Comparison of ENCODE assay signal across 9 mouse cellular contexts in the genomic region with DNA sequence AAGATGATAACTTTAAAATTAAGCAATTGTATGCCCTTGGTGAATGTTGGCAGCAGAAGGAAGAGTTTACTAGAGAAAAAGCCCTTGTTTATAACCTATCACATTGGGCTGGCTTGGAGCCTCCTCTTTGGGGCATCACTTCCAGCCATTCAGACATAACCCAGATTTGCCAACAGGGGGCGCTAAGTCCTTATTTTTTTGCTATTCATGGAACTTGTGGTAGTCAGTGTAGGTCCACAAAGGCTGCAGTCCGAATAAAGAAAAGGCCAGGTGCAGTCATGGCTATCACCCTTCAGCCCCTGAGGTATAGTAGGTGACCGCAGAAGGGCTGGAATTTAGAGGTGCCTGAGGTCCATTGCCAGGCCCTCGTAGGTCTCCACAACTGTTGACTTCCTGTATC. TPM values are rescaled to one million over a fixed set of nuclear protein-coding genes. Genes with fewer than 3 reads are reported as not detected.
A peak's percentile ranks its signal among the peaks of the same experiment; 100 is the strongest.
DNase-seq lines count a peak whose midpoint lies in the region; ATAC-seq and TF ChIP-seq lines count a peak whose summit lies in the region.
"Had no signal": no experiment of that assay in that cellular context is flagged by ENCODE, and none has a peak within 500 bp of the region (broad histone marks: within the 10 kb centered on the region; RNA-seq: fewer than 3 reads in every experiment).

No protein-coding gene starts in this region.

- no peak overlapping the region for H3K4me2 ChIP-seq in intestine, embryonic 14.5 days (ENCODE audit: low read length)
- no peak overlapping the region for H3K4me2 ChIP-seq in intestine, embryonic 16.5 days (ENCODE audit: low read depth, low read length)
- no peak overlapping the region for H3K4me2 ChIP-seq in hindbrain, embryonic 14.5 days (replicated peaks)

- H3K4me1 ChIP-seq in intestine, embryonic 14.5 days (replicated peaks; ENCODE audit: control insufficient read depth, insufficient read depth, low read length) = peaks cover 13% of the 10 kb centered on the region
- H3K4me1 ChIP-seq in intestine, embryonic 16.5 days (ENCODE audit: control insufficient read depth, insufficient read depth, low read length) = peaks cover 10% of the 10 kb centered on the region; the same call in 1 of the 2 replicates
- H3K4me1 ChIP-seq in cerebellum, adult 2 months (ENCODE audit: control insufficient read depth, insufficient read depth, low read length) = no peaks in the 10 kb centered on the region
- peaks cover 8% of the 10 kb centered on the region for H3K4me1 ChIP-seq in hindbrain, embryonic 14.5 days (replicated peaks; ENCODE audit: control insufficient read depth, insufficient read depth, low read length)

- no peak for ATAC-seq in intestine, embryonic 14.5 days (replicated peaks; ENCODE audit: low FRiP score, low TSS enrichment, low read depth)
- no peak for ATAC-seq in intestine, embryonic 16.5 days
- ATAC-seq in frontal cortex, adult (ENCODE audit: low TSS enrichment) = peak; percentile 86
- ATAC-seq in hindbrain, embryonic 14.5 days (ENCODE audit: low FRiP score) = peak; percentile 28; the same call in 1 of the 2 replicates
- peak; percentile 70 for ATAC-seq in megakaryocyte progenitor cell, adult 5-6 weeks (replicated peaks; ENCODE audit: poor library complexity)

- peak; percentile 86 for DNase-seq in intestine, embryonic 14.5 days (ENCODE audit: low spot score)
- peak; percentile 66 to 75 for DNase-seq in cerebellum, adult 2 months
- peak; percentile 80 for DNase-seq in hindbrain, embryonic 14.5 days (ENCODE audit: low spot score)
- peak; percentile 70 for DNase-seq in left cerebral cortex, adult 11 months (ENCODE audit: low spot score)
- peak; percentile 58 for DNase-seq in skeletal muscle tissue, adult 2 months (ENCODE audit: low read depth, low spot score)

- 43% methylated on average over 4 of the region's 4 CpGs for WGBS in intestine, embryonic 14.5 days
- WGBS in intestine, embryonic 16.5 days = 44% methylated on average over 4 of the region's 4 CpGs
- WGBS in cerebellum, adult 2 months = 45% methylated on average over 4 of the region's 4 CpGs
- WGBS in hindbrain, embryonic 14.5 days = 38% methylated on average over 4 of the region's 4 CpGs

- H3K27me3 ChIP-seq in intestine, embryonic 14.5 days (replicated peaks; ENCODE audit: control insufficient read depth, insufficient read depth, low read length) = no peaks in the 10 kb centered on the region; the same call in 1 of the 2 replicates
- H3K27me3 ChIP-seq in intestine, embryonic 16.5 days (replicated peaks; ENCODE audit: control insufficient read depth, insufficient read depth, low read length) = no peaks in the 10 kb centered on the region
- H3K27me3 ChIP-seq in cerebellum, adult 2 months (ENCODE audit: control insufficient read depth, insufficient read depth, low read length) = no peaks in the 10 kb centered on the region
- no peaks in the 10 kb centered on the region for H3K27me3 ChIP-seq in hindbrain, embryonic 14.5 days (ENCODE audit: control insufficient read depth, insufficient read depth, low read length)

- no peak overlapping the region for H3K27ac ChIP-seq in intestine, embryonic 14.5 days (ENCODE audit: low read depth)
- no peak overlapping the region for H3K27ac ChIP-seq in intestine, embryonic 16.5 days (ENCODE audit: low read length)
- H3K27ac ChIP-seq in cerebellum, adult 2 months (ENCODE audit: insufficient read depth, low read length) = no peak overlapping the region
- no peak overlapping the region for H3K27ac ChIP-seq in hindbrain, embryonic 14.5 days

- no peaks in the 10 kb centered on the region for H3K9me3 ChIP-seq in intestine, embryonic 14.5 days (ENCODE audit: control insufficient read depth, low read length)
- H3K9me3 ChIP-seq in intestine, embryonic 16.5 days (ENCODE audit: control insufficient read depth, low read length) = no peaks in the 10 kb centered on the region
- H3K9me3 ChIP-seq in hindbrain, embryonic 14.5 days (ENCODE audit: control insufficient read depth, low read length) = no peaks in the 10 kb centered on the region

- no peaks in the 10 kb centered on the region for H3K36me3 ChIP-seq in intestine, embryonic 14.5 days (ENCODE audit: control insufficient read depth, insufficient read depth, low read length)
- no peaks in the 10 kb centered on the region for H3K36me3 ChIP-seq in intestine, embryonic 16.5 days (ENCODE audit: control insufficient read depth, insufficient read depth, low read length)
- no peaks in the 10 kb centered on the region for H3K36me3 ChIP-seq in hindbrain, embryonic 14.5 days (replicated peaks; ENCODE audit: control insufficient read depth, insufficient read depth)

- no peak overlapping the region for H3K9ac ChIP-seq in intestine, embryonic 14.5 days (ENCODE audit: low read length)
- H3K9ac ChIP-seq in intestine, embryonic 16.5 days (ENCODE audit: low read depth, low read length) = no peak overlapping the region
- no peak overlapping the region for H3K9ac ChIP-seq in hindbrain, embryonic 14.5 days

- TF ChIP-seq POLR2A in cerebellum, adult 2 months (IDR thresholded peaks at IDR 0.05; ENCODE audit: borderline replicate concordance, insufficient read depth, low read length) = no peak

- peak; percentile 66 for TF ChIP-seq CTCF in cerebellum, adult 2 months (IDR thresholded peaks at IDR 0.05; ENCODE audit: borderline replicate concordance, insufficient read depth, low read depth, low read length)

- H3K4me3 ChIP-seq in intestine, embryonic 14.5 days (ENCODE audit: low read depth, low read length) = no peak overlapping the region
- no peak overlapping the region for H3K4me3 ChIP-seq in intestine, embryonic 16.5 days (ENCODE audit: low read length)
- no peak overlapping the region for H3K4me3 ChIP-seq in cerebellum, adult 2 months (replicated peaks; ENCODE audit: insufficient read depth, low read depth, low read length)
- H3K4me3 ChIP-seq in hindbrain, embryonic 14.5 days (replicated peaks; ENCODE audit: low read length) = no peak overlapping the region
- H3K4me3 ChIP-seq: myocyte had no signal

RNA-seq across cellular contexts. Expression of gene Accsl, which starts 1.9 kb away (rescaled TPM):
- 0.08 TPM in 1 of 2 replicates, not detected in the other for polyA plus RNA-seq in intestine, embryonic 14.5 days (2014; fragmentation: Nextera tagmentation; extraction: Ambion mirVana)
- not detected in 2 replicates for polyA plus RNA-seq in intestine, embryonic 16.5 days (2015; fragmentation: Nextera tagmentation; extraction: Ambion mirVana)
- 0.72 and 1.1 TPM in 2 replicates for polyA plus RNA-seq in cerebellum, adult 2 months (2012; rRNA removed)
- 0.08 and 0.38 TPM in 2 replicates for polyA plus RNA-seq in hindbrain, embryonic 14.5 days (2014; fragmentation: Nextera tagmentation; extraction: Ambion mirVana)
- total RNA-seq in megakaryocyte progenitor cell, adult 5-6 weeks (2015) = not detected in 2 replicates
- total RNA-seq in megakaryocyte progenitor cell, adult 5-6 weeks (2017) = not detected in 2 replicates

RNA-seq across cellular contexts. Expression of gene Accs, which starts 21.1 kb away (rescaled TPM):
- polyA plus RNA-seq in intestine, embryonic 14.5 days (2014; fragmentation: Nextera tagmentation; extraction: Ambion mirVana) = 8.8 and 11.2 TPM in 2 replicates
- polyA plus RNA-seq in intestine, embryonic 16.5 days (2015; fragmentation: Nextera tagmentation; extraction: Ambion mirVana) = 5.4 and 6.1 TPM in 2 replicates
- 10.6 and 12.8 TPM in 2 replicates for polyA plus RNA-seq in cerebellum, adult 2 months (2012; rRNA removed)
- 4.8 and 6.7 TPM in 2 replicates for polyA plus RNA-seq in hindbrain, embryonic 14.5 days (2014; fragmentation: Nextera tagmentation; extraction: Ambion mirVana)
- 11.0 and 12.1 TPM in 2 replicates for total RNA-seq in megakaryocyte progenitor cell, adult 5-6 weeks (2015)
- 11.3 and 16.5 TPM in 2 replicates for total RNA-seq in megakaryocyte progenitor cell, adult 5-6 weeks (2017)

RNA-seq across cellular contexts. Expression of gene Ext2, which starts 48.5 kb away (rescaled TPM):
- polyA plus RNA-seq in intestine, embryonic 14.5 days (2014; fragmentation: Nextera tagmentation; extraction: Ambion mirVana) = 109 and 110 TPM in 2 replicates
- 81.5 and 87.3 TPM in 2 replicates for polyA plus RNA-seq in intestine, embryonic 16.5 days (2015; fragmentation: Nextera tagmentation; extraction: Ambion mirVana)
- 40.1 and 42.3 TPM in 2 replicates for polyA plus RNA-seq in cerebellum, adult 2 months (2012; rRNA removed)
- 71.3 and 77.7 TPM in 2 replicates for polyA plus RNA-seq in hindbrain, embryonic 14.5 days (2014; fragmentation: Nextera tagmentation; extraction: Ambion mirVana)
- 40.6 and 41.3 TPM in 2 replicates for total RNA-seq in megakaryocyte progenitor cell, adult 5-6 weeks (2015)
- total RNA-seq in megakaryocyte progenitor cell, adult 5-6 weeks (2017) = 26.1 and 28.7 TPM in 2 replicates

Comparison
In these comparisons a context has a peak if more than half of its experiments do, and no peak if none do; other contexts are left out.
1. ATAC-seq: peak in frontal cortex, adult (single experiment), hindbrain, embryonic 14.5 days (single experiment) and megakaryocyte progenitor cell, adult 5-6 weeks (single experiment); none in intestine, embryonic 14.5 days (single experiment) and intestine, embryonic 16.5 days (single experiment).
2. Peak in every context shown above with its lines, with median percentiles within 50 percentile points of each other: DNase-seq.